Mouse (Mus musculus) cerebellum, adult 2 months (tissue): ENCODE data around the gene Fmc1. TPM values are rescaled to one million over a fixed set of nuclear protein-coding genes. Genes with fewer than 3 reads are reported as not detected.
"Not testable (repeated sequence)": the region's sequence is repeated elsewhere in the genome, so short reads cannot be mapped to it uniquely, and the experiment has no call there.

ENCODE experiments used
- DNase-seq, 2 experiments: peaks; one replicate each; pipeline ENCODE4 v3.0.0; 2021
- H3K27ac ChIP-seq: fragments of 200-500 bp; 2 replicates; pipeline ENCODE4 v1.5.1; 2012; ENCODE audit warnings: low read length, control low read depth, inconsistent platforms; ENCODE audit not compliant: insufficient read depth
- H3K27me3 ChIP-seq: fragments of 200-500 bp; 2 replicates; pipeline ENCODE4 v1.6.1; 2012; ENCODE audit warnings: inconsistent platforms, mild to moderate bottlenecking, low read length, moderate library complexity; ENCODE audit not compliant: control insufficient read depth, insufficient read depth
- H3K4me1 ChIP-seq: fragments of 200-500 bp; 2 replicates; pipeline ENCODE4 v1.6.1; 2011; ENCODE audit warnings: low read length; ENCODE audit not compliant: control insufficient read depth, insufficient read depth
- H3K4me3 ChIP-seq: fragments of 200-500 bp; replicated peaks from 2 replicates; pipeline ENCODE3; 2011; ENCODE audit warnings: mild to moderate bottlenecking, low read depth, low read length, control low read depth; ENCODE audit not compliant: insufficient read depth
- CTCF ChIP-seq: fragments of 200-500 bp; IDR thresholded peaks from 2 replicates; pipeline ENCODE4 v1.5.1; 2011; ENCODE audit warnings: low read depth, mild to moderate bottlenecking, control low read depth, low read length, moderate library complexity, borderline replicate concordance; ENCODE audit not compliant: insufficient read depth
- POLR2A ChIP-seq: fragments of 200-500 bp; IDR thresholded peaks from 2 replicates; pipeline ENCODE4 v1.6.1; 2011; ENCODE audit warnings: low read length, control low read depth, borderline replicate concordance; ENCODE audit not compliant: insufficient read depth
- WGBS: fragments of 180-500 bp; shearing (Covaris S2); methylation state at CpG from one replicate; pipeline ENCODE4 v1.1.7; 2018; 5-methylcytosine and 5-hydroxymethylcytosine counted together
- polyA plus RNA-seq: library from polyadenylated mRNA; depleted of rRNA; stranded (reverse); fragments of >200 nt; gene quantifications from 2 replicates; pipeline ENCODE4 v1.2.3, GENCODE M21; 2012

Gene Fmc1
- polyA plus RNA-seq, 1 experiment: 205 TPM

DNA sequence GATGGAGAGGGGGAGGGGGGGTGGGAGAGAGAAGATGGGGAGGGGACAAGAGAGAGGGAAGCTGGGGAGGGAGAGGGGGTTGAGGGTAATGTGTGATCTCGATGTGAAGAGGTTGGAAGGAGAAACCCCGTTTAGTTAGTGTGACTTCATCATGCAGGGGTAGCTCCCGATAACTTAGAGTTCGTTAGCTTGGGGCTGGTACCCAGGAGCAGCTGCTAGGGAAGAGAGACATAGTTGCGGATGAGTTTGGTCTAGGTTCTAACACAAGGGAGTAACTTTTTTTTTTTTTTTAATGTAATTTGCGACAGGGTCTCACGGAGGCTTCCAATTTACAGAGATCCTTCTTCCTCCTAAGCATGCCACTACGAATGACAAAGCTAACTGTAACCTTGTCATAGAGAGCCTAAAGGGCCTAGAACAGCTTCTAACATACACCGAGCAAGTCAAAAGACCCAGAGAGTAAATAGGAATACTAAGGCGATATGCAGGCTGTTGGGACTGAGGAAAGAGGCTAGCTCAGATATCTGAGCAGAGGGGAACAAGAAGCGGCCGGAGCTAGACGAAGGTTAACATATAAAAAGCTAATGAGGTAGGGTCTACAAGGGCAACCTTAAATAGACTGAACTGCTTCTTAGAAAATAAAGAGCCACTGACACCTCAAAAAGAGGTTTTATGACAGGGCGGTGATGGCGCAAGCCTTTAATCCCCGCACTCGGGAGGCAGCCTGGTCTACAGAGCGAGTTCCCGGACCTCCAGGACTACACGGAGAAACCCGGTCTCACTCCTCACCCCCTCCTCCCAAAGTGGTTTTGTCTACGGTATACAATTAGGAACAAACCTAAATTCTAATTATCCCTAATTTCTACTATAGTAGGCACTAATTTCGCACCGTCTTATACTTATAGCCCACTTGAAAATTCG is 542 bp upstream of the Fmc1 start:
- 2% methylated on average over 25 of the region's 25 CpGs for WGBS
- no peaks in the 10 kb centered on the region for H3K4me1 ChIP-seq
- H3K27me3 ChIP-seq: no peaks in the 10 kb centered on the region
- no peak for TF ChIP-seq POLR2A
- no peak for TF ChIP-seq CTCF
- peak in 1 of 2 experiments; percentile 69 for DNase-seq
- H3K27ac ChIP-seq: peak overlapping the region; percentile 27
- peak overlapping the region; percentile 69 for H3K4me3 ChIP-seq

DNA sequence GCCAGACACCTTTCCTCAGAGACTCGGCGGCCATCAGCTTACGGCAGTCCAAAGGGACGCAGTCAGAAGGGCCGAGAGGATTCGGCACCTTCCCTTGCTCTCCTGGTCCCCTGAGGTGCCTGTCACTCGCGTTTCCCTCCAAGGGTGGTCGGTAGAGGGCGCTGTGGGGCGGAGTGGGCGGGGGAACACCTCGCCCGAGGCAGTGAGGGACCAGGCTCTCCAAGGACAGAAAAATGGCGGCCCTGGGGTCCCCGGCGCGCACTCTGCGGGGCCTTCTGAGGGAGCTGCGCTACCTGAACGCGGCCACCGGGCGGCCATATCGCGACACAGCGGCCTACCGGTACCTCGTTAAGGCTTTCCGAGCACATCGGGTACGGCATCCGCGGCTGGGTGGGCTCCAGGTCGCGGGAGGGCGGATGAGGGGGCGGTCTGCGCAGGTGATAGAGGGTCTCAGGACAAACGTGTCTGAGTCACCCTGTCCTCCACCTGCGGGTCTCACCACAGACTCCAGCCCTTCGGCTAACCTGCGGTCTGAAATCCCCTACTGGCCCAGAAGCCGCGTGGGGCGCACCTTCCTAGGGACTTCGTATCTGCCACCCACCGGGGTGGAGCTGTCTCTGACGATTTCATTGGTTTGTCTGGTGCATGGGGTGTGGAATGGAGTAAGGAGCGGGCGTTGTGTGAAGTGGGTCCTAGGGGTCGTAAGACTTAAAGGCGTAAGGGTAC is 1.5 kb downstream of the Fmc1 start:
- H3K27me3 ChIP-seq: no peaks in the 10 kb centered on the region
- peak; percentile 90 for TF ChIP-seq CTCF
- TF ChIP-seq POLR2A: peak; percentile 63; the same call in 1 of the 2 replicates
- peak; percentile 97 to 100 for DNase-seq
- H3K4me3 ChIP-seq: peak overlapping the region; percentile 69
- no peaks in the 10 kb centered on the region for H3K4me1 ChIP-seq
- WGBS: under 1% methylated on average over 53 of the region's 53 CpGs
- H3K27ac ChIP-seq: peak overlapping the region; percentile 95

DNA sequence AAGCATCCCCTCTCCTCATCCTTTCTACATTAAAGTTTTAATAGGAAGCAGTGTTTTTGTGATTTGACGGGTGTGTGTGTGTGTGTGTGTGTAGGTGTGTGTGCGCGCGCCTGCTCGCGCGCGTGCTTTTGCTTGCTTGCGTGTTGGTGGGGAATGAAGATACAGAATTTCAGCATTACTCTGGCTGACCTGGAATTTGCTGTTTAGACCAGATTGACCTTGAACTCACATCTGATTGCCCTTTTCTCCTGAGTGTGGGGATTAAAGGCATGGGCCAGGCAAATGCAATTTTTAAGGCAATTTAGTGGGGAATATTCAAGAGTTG is 2.0 kb downstream of the Fmc1 start:
- Histone ChIP-seq H3K4me1 (no peaks in the 10 kb centered on the region), H3K4me3 (peak overlapping the region; percentile 69), H3K27ac (peak overlapping the region; percentile 95), H3K27me3 (no peaks in the 10 kb centered on the region)
- TF ChIP-seq POLR2A (no peak), CTCF (no peak)
- no peak for DNase-seq
- 0% methylated on average over 9 of the region's 9 CpGs for WGBS

DNA sequence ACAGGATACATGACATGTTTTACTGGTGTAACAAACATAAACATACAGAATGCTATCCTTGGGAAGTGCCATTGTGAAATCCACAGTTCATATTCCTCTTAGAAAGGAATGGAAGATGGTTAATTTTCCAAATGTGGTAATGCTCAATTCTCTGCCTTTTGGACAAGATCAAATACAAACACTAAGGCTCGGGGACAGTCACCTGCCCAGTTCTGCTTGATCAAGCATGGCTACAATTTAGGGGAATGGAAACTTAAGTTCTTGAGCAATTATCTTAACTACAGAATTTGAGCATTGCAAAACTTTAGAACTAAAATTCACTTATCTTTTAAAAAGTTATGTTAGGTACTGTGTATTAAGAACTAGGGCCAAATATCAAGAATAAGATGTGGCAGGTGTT is 2.5 kb downstream of the Fmc1 start:
- 48% methylated on average over 1 of the region's 1 CpGs for WGBS
- H3K4me1 ChIP-seq: no peaks in the 10 kb centered on the region
- no peak for DNase-seq
- H3K27ac ChIP-seq: no peak overlapping the region
- TF ChIP-seq CTCF: no peak
- no peak for TF ChIP-seq POLR2A
- H3K27me3 ChIP-seq: no peaks in the 10 kb centered on the region
- peak overlapping the region; percentile 9 for H3K4me3 ChIP-seq

DNA sequence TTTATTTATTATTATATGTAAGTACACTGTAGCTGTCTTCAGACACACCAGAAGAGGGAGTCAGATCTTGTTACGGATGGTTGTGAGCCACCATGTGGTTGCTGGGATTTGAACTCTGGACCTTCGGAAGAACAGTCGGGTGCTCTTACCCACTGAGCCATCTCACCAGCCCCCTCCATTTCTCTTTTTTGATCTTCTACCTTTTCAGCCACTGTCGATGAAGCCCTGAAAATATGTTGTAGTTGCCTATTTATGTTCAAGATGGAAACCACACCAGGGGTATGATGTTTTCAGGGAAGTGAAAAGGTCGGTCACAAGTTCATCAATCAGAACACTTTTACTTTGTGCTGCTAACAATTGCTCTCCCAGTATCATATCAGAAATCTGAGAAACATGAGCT is 10.8 kb downstream of the Fmc1 start:
- DNase-seq, H3K27ac ChIP-seq, H3K4me3 ChIP-seq, H3K27me3 ChIP-seq, H3K4me1 ChIP-seq: not testable (repeated sequence)
- 53% methylated on average over 5 of the region's 5 CpGs for WGBS

DNA sequence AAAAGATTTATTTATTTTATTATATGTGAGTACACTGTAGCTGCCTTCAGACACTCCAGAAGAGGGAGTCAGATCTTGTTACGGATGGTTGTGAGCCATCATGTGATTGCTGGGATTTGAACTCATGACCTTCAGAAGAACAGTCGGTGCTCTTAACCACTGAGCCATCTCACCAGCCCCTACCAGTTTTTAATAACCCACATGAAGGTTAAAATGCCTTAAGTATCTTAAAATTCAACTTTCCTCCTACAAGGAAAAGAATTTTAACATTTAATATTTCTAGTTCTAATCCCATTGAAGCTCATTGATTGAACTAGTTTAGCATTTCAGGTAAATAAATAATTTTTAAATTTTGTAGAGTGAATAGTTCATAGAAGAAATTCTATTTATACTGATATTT is 13.7 kb downstream of the Fmc1 start:
- not testable (repeated sequence) for H3K27me3 ChIP-seq, H3K27ac ChIP-seq, H3K4me3 ChIP-seq, H3K4me1 ChIP-seq, DNase-seq
- WGBS: 83% methylated on average over 2 of the region's 2 CpGs

DNA sequence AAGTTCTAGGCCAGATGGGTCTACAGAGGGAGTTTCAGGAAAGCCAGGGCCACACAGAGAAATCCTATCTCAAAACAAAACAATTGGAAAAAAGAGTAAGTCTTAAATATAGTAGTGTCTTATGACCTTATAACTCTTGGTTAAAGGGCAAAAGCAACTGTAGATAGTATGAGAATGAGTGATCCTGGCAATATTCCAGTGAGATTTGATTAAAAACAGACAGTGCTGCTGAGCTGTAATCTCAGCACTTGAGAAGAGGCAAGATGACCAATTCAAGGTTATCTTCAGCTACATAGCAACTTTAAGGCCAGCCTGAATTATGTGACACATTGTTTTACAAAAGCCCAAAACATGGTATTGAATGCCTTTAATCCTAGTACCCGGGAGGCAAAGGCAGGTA is 14.4 kb downstream of the Fmc1 start:
- TF ChIP-seq CTCF: no peak
- H3K4me1 ChIP-seq: peaks cover 4% of the 10 kb centered on the region; the same call in 1 of the 2 replicates
- H3K27ac ChIP-seq: no peak overlapping the region
- no peak for DNase-seq
- H3K27me3 ChIP-seq: no peaks in the 10 kb centered on the region
- 87% methylated on average over 1 of the region's 1 CpGs for WGBS
- no peak overlapping the region for H3K4me3 ChIP-seq

DNA sequence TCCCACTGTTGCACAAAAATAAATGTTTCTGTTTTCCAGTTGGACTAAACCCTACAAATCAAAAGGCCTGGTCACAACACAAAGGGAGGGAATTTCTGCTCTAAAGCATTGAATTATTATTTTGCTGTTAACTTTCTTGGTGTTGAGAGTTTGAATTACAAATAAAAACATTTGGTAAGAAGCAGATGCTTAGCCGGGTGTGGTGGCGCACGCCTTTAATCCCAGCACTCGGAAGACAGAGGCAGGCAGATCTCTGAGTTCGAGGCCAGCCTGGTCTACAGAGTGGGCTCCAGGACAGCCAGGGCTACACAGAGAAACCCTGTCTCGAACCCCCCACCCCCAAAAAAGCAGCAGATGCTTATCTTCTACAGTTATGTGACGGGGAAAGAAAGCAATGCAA is 15.3 kb downstream of the Fmc1 start:
- not testable (repeated sequence) for H3K4me1 ChIP-seq, H3K4me3 ChIP-seq, H3K27ac ChIP-seq, DNase-seq, H3K27me3 ChIP-seq
- 93% methylated on average over 7 of the region's 7 CpGs for WGBS

DNA sequence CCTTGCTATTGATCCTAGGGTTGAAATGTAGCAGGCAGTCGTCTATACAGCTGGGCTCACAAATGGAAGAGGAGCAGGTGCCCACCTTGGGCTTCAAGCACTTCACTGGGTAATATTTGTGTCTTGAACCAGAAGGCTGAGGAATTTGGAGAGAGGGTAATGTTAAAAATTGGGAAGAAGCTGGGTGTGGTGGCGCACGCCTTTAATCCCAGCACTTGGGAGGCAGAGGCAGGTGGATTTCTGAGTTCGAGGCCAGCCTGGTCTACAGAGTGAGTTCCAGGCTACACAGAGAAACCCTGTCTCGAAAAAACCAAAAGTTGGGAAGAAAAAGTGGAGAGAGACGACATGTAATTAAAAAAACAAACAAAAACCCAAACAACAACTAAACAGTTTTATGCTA is 16.5 kb downstream of the Fmc1 start:
- not testable (repeated sequence) for H3K27ac ChIP-seq

More for the DNA sequence above, 16.5 kb downstream of the Fmc1 start:
- H3K4me3 ChIP-seq: peak overlapping the region; percentile 31
- 65% methylated on average over 6 of the region's 6 CpGs for WGBS
- H3K27me3 ChIP-seq, DNase-seq, H3K4me1 ChIP-seq: not testable (repeated sequence)
